8 mouse cellular contexts compared by ENCODE assay signal in the genomic region with DNA sequence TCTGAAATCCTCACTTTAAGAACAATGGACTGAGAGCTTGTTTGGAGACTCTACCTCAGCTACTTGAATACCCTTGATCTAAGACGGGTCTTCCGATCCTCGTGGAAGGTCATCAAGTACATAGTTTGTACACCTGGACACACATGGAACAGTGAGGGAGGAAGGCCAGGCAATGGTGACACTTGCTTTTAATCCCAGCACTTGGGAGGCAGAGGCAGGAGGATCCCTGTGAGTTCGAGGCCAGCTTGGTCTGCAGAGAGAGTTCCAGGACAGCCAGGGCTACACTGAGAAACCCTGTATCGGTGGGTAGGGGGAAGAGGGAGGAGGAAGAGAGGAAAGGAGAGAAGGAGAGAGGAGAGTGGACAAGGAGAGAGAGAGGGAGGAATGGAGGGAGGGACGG. TPM values are rescaled to one million over a fixed set of nuclear protein-coding genes. Genes with fewer than 3 reads are reported as not detected.
DNase-seq lines count a peak whose midpoint lies in the region; ATAC-seq and TF ChIP-seq lines count a peak whose summit lies in the region.

No protein-coding gene starts in this region.

- no peak overlapping the region for H3K9ac ChIP-seq in forebrain, embryonic 12.5 days
- no peak overlapping the region for H3K9ac ChIP-seq in forebrain, embryonic 15.5 days (replicated peaks)
- no peak overlapping the region for H3K9ac ChIP-seq in liver, embryonic 13.5 days
- no peak overlapping the region for H3K9ac ChIP-seq in forebrain, postnatal 0 days
- no peak overlapping the region for H3K9ac ChIP-seq in liver, embryonic 16.5 days (ENCODE audit: low read depth, low read length)

- H3K27ac ChIP-seq in forebrain, embryonic 12.5 days, result no peak overlapping the region
- H3K27ac ChIP-seq in forebrain, embryonic 15.5 days (replicated peaks), result no peak overlapping the region
- H3K27ac ChIP-seq in liver, embryonic 13.5 days, result 0 out of 2 replicates have a peak overlapping the region, but pooled peaks have one; percentile 99
- no peak overlapping the region for H3K27ac ChIP-seq in forebrain, postnatal 0 days (ENCODE audit: low read depth, low read length)
- H3K27ac ChIP-seq in liver, embryonic 16.5 days (ENCODE audit: low read length), result no peak overlapping the region
- H3K27ac ChIP-seq in left cerebral cortex, adult 2 months, result no peak overlapping the region

- H3K4me3 ChIP-seq in forebrain, embryonic 12.5 days (replicated peaks), result no peak overlapping the region; the same call in 1 of the 2 replicates
- no peak overlapping the region for H3K4me3 ChIP-seq in forebrain, embryonic 15.5 days
- H3K4me3 ChIP-seq in liver, embryonic 13.5 days (replicated peaks), result peak overlapping the region; percentile 77; the same call in 1 of the 2 replicates
- H3K4me3 ChIP-seq in forebrain, postnatal 0 days (ENCODE audit: low read depth, low read length), result no peak overlapping the region
- peak overlapping the region; percentile 75 for H3K4me3 ChIP-seq in liver, embryonic 16.5 days (ENCODE audit: low read depth, low read length)
- no peak overlapping the region for H3K4me3 ChIP-seq in left cerebral cortex, adult 2 months

- 86% methylated on average over 6 of the region's 6 CpGs for WGBS in forebrain, embryonic 12.5 days
- 85% methylated on average over 6 of the region's 6 CpGs for WGBS in forebrain, embryonic 15.5 days
- WGBS in liver, embryonic 13.5 days (ENCODE audit: insufficient replicate concordance), result 64% methylated on average over 6 of the region's 6 CpGs
- 85% methylated on average over 6 of the region's 6 CpGs for WGBS in forebrain, postnatal 0 days
- WGBS in liver, embryonic 16.5 days (ENCODE audit: insufficient replicate concordance), result 74% methylated on average over 6 of the region's 6 CpGs

- no peak for TF ChIP-seq CTCF in forebrain, postnatal 0 days (IDR thresholded peaks at IDR 0.05; ENCODE audit: low read depth)
- TF ChIP-seq CTCF in left cerebral cortex, adult 2 months (IDR thresholded peaks at IDR 0.05), result no peak

- no peaks in the 10 kb centered on the region for H3K36me3 ChIP-seq in forebrain, embryonic 12.5 days (replicated peaks)
- no peaks in the 10 kb centered on the region for H3K36me3 ChIP-seq in forebrain, embryonic 15.5 days
- no peaks in the 10 kb centered on the region for H3K36me3 ChIP-seq in liver, embryonic 13.5 days
- no peaks in the 10 kb centered on the region for H3K36me3 ChIP-seq in forebrain, postnatal 0 days (ENCODE audit: insufficient read depth)
- H3K36me3 ChIP-seq in liver, embryonic 16.5 days (ENCODE audit: control insufficient read depth, insufficient read depth), result no peaks in the 10 kb centered on the region

- peaks cover 26% of the 10 kb centered on the region for H3K27me3 ChIP-seq in forebrain, embryonic 12.5 days
- H3K27me3 ChIP-seq in forebrain, embryonic 15.5 days, result no peaks in the 10 kb centered on the region
- H3K27me3 ChIP-seq in liver, embryonic 13.5 days, result peaks cover 5% of the 10 kb centered on the region; the same call in 1 of the 2 replicates
- no peaks in the 10 kb centered on the region; the same call in none of the 2 replicates for H3K27me3 ChIP-seq in forebrain, postnatal 0 days (ENCODE audit: insufficient read depth, low read length)
- H3K27me3 ChIP-seq in liver, embryonic 16.5 days (ENCODE audit: control insufficient read depth, insufficient read depth, low read depth, low read length), result peaks cover 9% of the 10 kb centered on the region

- peak overlapping the region; percentile 100; the same call in 1 of the 2 replicates for H3K4me2 ChIP-seq in forebrain, embryonic 12.5 days
- no peak overlapping the region for H3K4me2 ChIP-seq in forebrain, embryonic 15.5 days (replicated peaks)
- peak overlapping the region; percentile 69 for H3K4me2 ChIP-seq in liver, embryonic 13.5 days
- H3K4me2 ChIP-seq in forebrain, postnatal 0 days (ENCODE audit: low read depth), result 0 out of 2 replicates have a peak overlapping the region, but pooled peaks have one; percentile 100
- H3K4me2 ChIP-seq in liver, embryonic 16.5 days (ENCODE audit: low read depth, low read length), result peak overlapping the region; percentile 80

- no peaks in the 10 kb centered on the region; the same call in 1 of the 2 replicates for H3K4me1 ChIP-seq in forebrain, embryonic 12.5 days
- H3K4me1 ChIP-seq in forebrain, embryonic 15.5 days, result no peaks in the 10 kb centered on the region
- peaks cover 37% of the 10 kb centered on the region for H3K4me1 ChIP-seq in liver, embryonic 13.5 days (replicated peaks)
- no peaks in the 10 kb centered on the region for H3K4me1 ChIP-seq in forebrain, postnatal 0 days (ENCODE audit: insufficient read depth)
- H3K4me1 ChIP-seq in liver, embryonic 16.5 days (ENCODE audit: control insufficient read depth, low read depth, low read length), result peaks cover 7% of the 10 kb centered on the region

- H3K9me3 ChIP-seq in forebrain, embryonic 12.5 days, result no peaks in the 10 kb centered on the region
- H3K9me3 ChIP-seq in forebrain, embryonic 15.5 days, result no peaks in the 10 kb centered on the region
- no peaks in the 10 kb centered on the region for H3K9me3 ChIP-seq in liver, embryonic 13.5 days (replicated peaks)
- H3K9me3 ChIP-seq in forebrain, postnatal 0 days (ENCODE audit: low read length), result no peaks in the 10 kb centered on the region
- H3K9me3 ChIP-seq in liver, embryonic 16.5 days (replicated peaks; ENCODE audit: control insufficient read depth, low read length), result no peaks in the 10 kb centered on the region

- no peak for ATAC-seq in forebrain, embryonic 12.5 days (ENCODE audit: low FRiP score)
- no peak for ATAC-seq in forebrain, embryonic 15.5 days (replicated peaks)
- no peak for ATAC-seq in liver, embryonic 13.5 days (ENCODE audit: low read depth)
- no peak for ATAC-seq in forebrain, postnatal 0 days
- no peak for ATAC-seq in liver, embryonic 16.5 days (ENCODE audit: low read depth)
- no peak for ATAC-seq in megakaryocyte, adult 5-6 weeks (ENCODE audit: poor library complexity, severe bottlenecking)

- intact Hi-C loops in left cerebral cortex, adult 2 months (cut with DNase I), result no loop called here

- no peak for DNase-seq in liver, embryonic 13.5 days
- DNase-seq in liver, result no peak
- no peak for DNase-seq in forebrain, postnatal 0 days
- no peak for DNase-seq in left cerebral cortex, adult 2 months (ENCODE audit: extremely low spot score in 1 of 2, low spot score in 2 of 2)

RNA-seq across cellular contexts. Expression of a gene that starts 0.6 kb away (rescaled TPM):
- polyA plus RNA-seq in forebrain, embryonic 12.5 days (2016; fragmentation: Nextera tagmentation; extraction: Ambion mirVana), result 15.7 and 17.5 TPM in 2 replicates
- polyA plus RNA-seq in forebrain, embryonic 15.5 days (2015; fragmentation: Nextera tagmentation; extraction: Ambion mirVana), result 10.7 and 11.7 TPM in 2 replicates
- polyA plus RNA-seq in liver, embryonic 13.5 days (2015; fragmentation: Nextera tagmentation; extraction: Ambion mirVana), result 41.3 and 45.5 TPM in 2 replicates
- total RNA-seq in forebrain, postnatal 0 days (2014; rRNA removed), result 16.5 and 20.5 TPM in 2 replicates
- 7.8 and 10.6 TPM in 2 replicates for polyA plus RNA-seq in forebrain, postnatal 0 days (2015; fragmentation: Nextera tagmentation; extraction: Ambion mirVana)
- 58.6 and 58.9 TPM in 2 replicates for polyA plus RNA-seq in liver, embryonic 16.5 days (2015; fragmentation: Nextera tagmentation; extraction: Ambion mirVana)
- 22.5 and 23.9 TPM in 2 replicates for total RNA-seq in megakaryocyte, adult 5-6 weeks (2015)
- total RNA-seq in megakaryocyte, adult 5-6 weeks (2017), result 44.6 and 54.5 TPM in 2 replicates
- 10 to 100 TPM; 69.6 to 74.4 TPM for total RNA-seq in left cerebral cortex, adult 2 months (2021)

RNA-seq across cellular contexts. Expression of a gene that starts 25.9 kb away (rescaled TPM):
- polyA plus RNA-seq in forebrain, embryonic 12.5 days (2016; fragmentation: Nextera tagmentation; extraction: Ambion mirVana), result 18.4 and 19.6 TPM in 2 replicates
- polyA plus RNA-seq in forebrain, embryonic 15.5 days (2015; fragmentation: Nextera tagmentation; extraction: Ambion mirVana), result 15.5 and 15.8 TPM in 2 replicates
- polyA plus RNA-seq in liver, embryonic 13.5 days (2015; fragmentation: Nextera tagmentation; extraction: Ambion mirVana), result 8.1 and 9.4 TPM in 2 replicates
- total RNA-seq in forebrain, postnatal 0 days (2014; rRNA removed), result 19.5 and 22.8 TPM in 2 replicates
- 3.6 and 6.2 TPM in 2 replicates for polyA plus RNA-seq in forebrain, postnatal 0 days (2015; fragmentation: Nextera tagmentation; extraction: Ambion mirVana)
- 7.3 and 7.7 TPM in 2 replicates for polyA plus RNA-seq in liver, embryonic 16.5 days (2015; fragmentation: Nextera tagmentation; extraction: Ambion mirVana)
- 37.5 and 42.9 TPM in 2 replicates for total RNA-seq in megakaryocyte, adult 5-6 weeks (2015)
- total RNA-seq in megakaryocyte, adult 5-6 weeks (2017), result 45.5 and 47.9 TPM in 2 replicates
- total RNA-seq in left cerebral cortex, adult 2 months (2021), result 10 to 100 TPM; 36.8 to 37.0 TPM

Comparison
In these comparisons a context has a peak if more than half of its experiments do, and no peak if none do; other contexts are left out.
1. H3K4me3 ChIP-seq: peak in liver, embryonic 13.5 days (single experiment) and liver, embryonic 16.5 days (single experiment); none in forebrain, embryonic 12.5 days (single experiment), forebrain, embryonic 15.5 days (single experiment), forebrain, postnatal 0 days (single experiment) and left cerebral cortex, adult 2 months (single experiment).